ENCODE assay signal across 8 mouse cellular contexts in the genomic region with DNA sequence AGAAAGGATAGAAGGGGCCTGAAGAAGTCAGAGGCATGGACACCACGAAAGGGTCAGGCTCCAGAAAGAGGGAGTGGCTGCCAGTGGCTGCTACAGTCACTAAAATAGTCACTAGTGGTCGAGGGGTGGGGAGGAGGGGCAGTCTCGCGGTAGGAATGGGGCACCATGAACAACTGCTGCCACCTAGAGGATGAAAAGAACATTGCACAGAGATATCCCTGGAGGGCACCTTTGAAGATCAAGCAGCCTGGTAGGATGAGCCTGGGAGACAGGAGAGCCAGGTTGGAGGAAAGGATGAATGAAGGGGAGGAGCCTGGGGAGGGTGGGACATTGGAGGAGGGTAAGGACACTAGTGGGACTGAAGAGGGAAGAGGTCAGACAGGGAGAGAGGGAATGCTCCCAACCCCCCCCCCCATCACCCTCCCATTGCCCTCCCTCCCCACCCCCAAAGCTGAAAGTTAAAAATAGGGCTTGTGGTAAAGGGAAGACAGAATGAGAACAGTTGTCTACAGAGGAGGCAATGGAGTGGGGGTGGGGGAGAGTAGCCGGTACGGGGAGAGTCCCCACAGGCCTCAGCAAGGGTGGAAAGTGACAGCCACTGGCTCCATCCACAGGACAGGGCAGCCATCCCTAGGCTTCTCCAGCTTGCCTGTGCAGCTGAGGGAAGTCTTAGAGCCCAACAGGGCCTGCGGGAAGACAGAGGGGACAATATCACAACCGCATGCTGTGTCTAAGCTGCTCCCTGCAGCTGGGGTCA. TPM values are rescaled to one million over a fixed set of nuclear protein-coding genes. Genes with fewer than 3 reads are reported as not detected.
DNase-seq lines count a peak whose midpoint lies in the region; ATAC-seq and TF ChIP-seq lines count a peak whose summit lies in the region.

No protein-coding gene starts in this region.

- DNase-seq in A20 (ENCODE audit: low read depth, low spot score) (peak; percentile 57), WW6 (ENCODE audit: low read depth, low spot score) (peak; percentile 65)
- peak; percentile 89 for DNase-seq in embryo, embryonic 10.5 days (ENCODE audit: low spot score)
- DNase-seq in heart, adult 2 months, result peak; percentile 33 to 37
- peak; percentile 65 for DNase-seq in kidney, adult 9 months
- DNase-seq in limb, embryonic 14.5 days (ENCODE audit: low spot score), result peak; percentile 76
- DNase-seq in stomach, postnatal 0 days (ENCODE audit: low spot score), result peak; percentile 56

- peak; percentile 86 for TF ChIP-seq CTCF in heart, adult 2 months (IDR thresholded peaks at IDR 0.05)
- peak; percentile 89 for TF ChIP-seq CTCF in stomach, postnatal 0 days (IDR thresholded peaks at IDR 0.05; ENCODE audit: low read depth)

- no peak overlapping the region for H3K4me3 ChIP-seq in heart, adult 2 months
- H3K4me3 ChIP-seq in limb, embryonic 14.5 days (replicated peaks; ENCODE audit: low read length), result no peak overlapping the region
- no peak overlapping the region for H3K4me3 ChIP-seq in midbrain, embryonic 15.5 days
- H3K4me3 ChIP-seq in stomach, postnatal 0 days (ENCODE audit: low read depth, low read length), result no peak overlapping the region

- no peak overlapping the region for H3K9ac ChIP-seq in heart, adult 2 months (ENCODE audit: low read depth, low read length)
- H3K9ac ChIP-seq in limb, embryonic 14.5 days (ENCODE audit: low read depth, low read length, severe bottlenecking), result no peak overlapping the region
- H3K9ac ChIP-seq in midbrain, embryonic 15.5 days, result no peak overlapping the region
- no peak overlapping the region for H3K9ac ChIP-seq in stomach, postnatal 0 days (ENCODE audit: low read length)

- H3K79me2 ChIP-seq in heart, adult 2 months (replicated peaks; ENCODE audit: control insufficient read depth, insufficient read depth, low read length), result no peaks in the 10 kb centered on the region

- no peaks in the 10 kb centered on the region for H3K4me1 ChIP-seq in heart, adult 2 months (ENCODE audit: control insufficient read depth, insufficient read depth, low read length)
- peaks cover 6% of the 10 kb centered on the region for H3K4me1 ChIP-seq in limb, embryonic 14.5 days (ENCODE audit: control insufficient read depth, insufficient read depth, low read length)
- peaks cover 10% of the 10 kb centered on the region; the same call in 1 of the 2 replicates for H3K4me1 ChIP-seq in midbrain, embryonic 15.5 days
- no peaks in the 10 kb centered on the region for H3K4me1 ChIP-seq in stomach, postnatal 0 days (replicated peaks; ENCODE audit: control insufficient read depth, insufficient read depth)

- intact Hi-C loops in heart, adult 2 months (cut with DNase I), result loop anchor here (2.0 to 10.0 kb wide), 2 partner anchors 290 to 654 kb away; no protein-coding TSS in a partner anchor

- no peaks in the 10 kb centered on the region for H3K27me3 ChIP-seq in heart, adult 2 months (ENCODE audit: control insufficient read depth, insufficient read depth, low read length)
- no peaks in the 10 kb centered on the region for H3K27me3 ChIP-seq in limb, embryonic 14.5 days (ENCODE audit: control insufficient read depth, insufficient read depth, low read length)
- H3K27me3 ChIP-seq in midbrain, embryonic 15.5 days (replicated peaks), result no peaks in the 10 kb centered on the region; the same call in 1 of the 2 replicates
- no peaks in the 10 kb centered on the region for H3K27me3 ChIP-seq in stomach, postnatal 0 days (ENCODE audit: control insufficient read depth, insufficient read depth, low read length)

- TF ChIP-seq EP300 in heart, adult 2 months (IDR thresholded peaks at IDR 0.05; ENCODE audit: insufficient read depth, low read depth, low read length), result peak; percentile 58; the same call in 1 of the 2 replicates
- TF ChIP-seq EP300 in stomach, postnatal 0 days (optimal IDR thresholded peaks at IDR 0.05), result no peak

- WGBS in heart, adult 2 months, result 10% methylated on average over 8 of the region's 8 CpGs
- WGBS in limb, embryonic 14.5 days, result 7% methylated on average over 8 of the region's 8 CpGs
- WGBS in midbrain, embryonic 15.5 days, result 5% methylated on average over 8 of the region's 8 CpGs
- WGBS in stomach, postnatal 0 days, result 16% methylated on average over 8 of the region's 8 CpGs

- H3K4me2 ChIP-seq in limb, embryonic 14.5 days (replicated peaks; ENCODE audit: low read depth, low read length, severe bottlenecking), result peak overlapping the region; percentile 29; the same call in 1 of the 2 replicates
- no peak overlapping the region for H3K4me2 ChIP-seq in midbrain, embryonic 15.5 days
- no peak overlapping the region for H3K4me2 ChIP-seq in stomach, postnatal 0 days (replicated peaks; ENCODE audit: low read depth)

- no peak for TF ChIP-seq POLR2A in heart, adult 2 months (IDR thresholded peaks at IDR 0.05; ENCODE audit: insufficient read depth, low read depth, low read length)
- no peak for TF ChIP-seq POLR2A in limb, embryonic 14.5 days (IDR thresholded peaks at IDR 0.05; ENCODE audit: borderline replicate concordance, extremely low read depth, insufficient read depth, insufficient read length)

- no peaks in the 10 kb centered on the region for H3K9me3 ChIP-seq in limb, embryonic 14.5 days (ENCODE audit: control insufficient read depth, low read length)
- H3K9me3 ChIP-seq in midbrain, embryonic 15.5 days, result no peaks in the 10 kb centered on the region
- H3K9me3 ChIP-seq in stomach, postnatal 0 days (ENCODE audit: control insufficient read depth, low read length), result no peaks in the 10 kb centered on the region

- no peaks in the 10 kb centered on the region for H3K36me3 ChIP-seq in heart, adult 2 months (ENCODE audit: control insufficient read depth, insufficient read depth, low read length)
- H3K36me3 ChIP-seq in limb, embryonic 14.5 days (ENCODE audit: control insufficient read depth, insufficient read depth, low read length), result no peaks in the 10 kb centered on the region
- H3K36me3 ChIP-seq in midbrain, embryonic 15.5 days (replicated peaks), result no peaks in the 10 kb centered on the region
- H3K36me3 ChIP-seq in stomach, postnatal 0 days (ENCODE audit: control insufficient read depth, insufficient read depth, low read length), result no peaks in the 10 kb centered on the region

- ATAC-seq in limb, embryonic 14.5 days (ENCODE audit: low FRiP score, low read depth), result peak; percentile 56
- ATAC-seq in midbrain, embryonic 15.5 days (replicated peaks), result peak; percentile 48; the same call in 1 of the 2 replicates
- ATAC-seq in stomach, postnatal 0 days (ENCODE audit: low FRiP score, low TSS enrichment), result peak; percentile 20

- peak overlapping the region; percentile 18; the same call in 1 of the 2 replicates for H3K27ac ChIP-seq in heart, adult 2 months
- H3K27ac ChIP-seq in limb, embryonic 14.5 days (replicated peaks; ENCODE audit: low read depth, low read length), result no peak overlapping the region
- H3K27ac ChIP-seq in midbrain, embryonic 15.5 days, result no peak overlapping the region
- H3K27ac ChIP-seq in stomach, postnatal 0 days (replicated peaks), result no peak overlapping the region

RNA-seq across cellular contexts. Expression of a gene that starts 20.5 kb away (rescaled TPM):
- total RNA-seq in heart, adult 2 months (2021), result under 1 TPM; 0.50 to 0.86 TPM
- polyA plus RNA-seq in heart, adult 2 months (2012; rRNA removed), result 1.8 and 2.5 TPM in 2 replicates
- polyA plus RNA-seq in limb, embryonic 14.5 days (2012; rRNA removed), result 7.7 and 9.3 TPM in 2 replicates
- 13.1 and 15.2 TPM in 2 replicates for polyA plus RNA-seq in limb, embryonic 14.5 days (2014; fragmentation: Nextera tagmentation; extraction: Ambion mirVana)
- polyA plus RNA-seq in midbrain, embryonic 15.5 days (2015; fragmentation: Nextera tagmentation; extraction: Ambion mirVana), result 40.7 and 44.2 TPM in 2 replicates
- 95.2 and 96.2 TPM in 2 replicates for polyA plus RNA-seq in stomach, postnatal 0 days (2015; fragmentation: Nextera tagmentation; extraction: Ambion mirVana)

Comparison
In these comparisons a context has a peak if more than half of its experiments do, and no peak if none do; other contexts are left out.
1. DNase-seq: peak in every context shown above with its lines; median percentile 89 in embryo, embryonic 10.5 days; 76 in limb, embryonic 14.5 days; 65 in WW6; 65 in kidney, adult 9 months; 57 in A20; 56 in stomach, postnatal 0 days; 35 in heart, adult 2 months.